Mouse (Mus musculus) spleen, adult 18-20 months (tissue): ENCODE measurements around the gene Cdyl.

Source experiments
- DNase-seq, 2 experiments: peaks; one replicate each; pipeline ENCODE4 v3.0.0; 2022; ENCODE audit warnings: mixed read lengths in 2 of 2

Gene Cdyl

DNA sequence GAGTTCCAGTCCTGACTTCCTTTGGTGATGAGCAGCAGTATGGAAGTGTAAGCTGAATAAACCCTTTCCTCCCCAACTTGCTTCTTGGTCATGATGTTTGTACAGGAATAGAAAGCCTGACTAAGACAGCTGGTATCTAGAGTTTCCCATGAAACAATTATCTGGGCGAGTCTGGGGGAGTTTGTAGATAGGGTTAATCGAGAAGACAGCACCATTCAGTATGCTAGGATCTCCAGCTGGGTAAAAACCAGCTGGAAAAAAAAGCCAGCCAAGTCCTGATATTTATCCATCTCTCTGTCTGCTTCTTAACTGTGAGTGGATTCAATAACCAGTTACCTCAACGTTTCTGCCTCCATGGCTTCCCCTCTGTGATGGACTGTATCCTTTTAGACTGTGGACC lies 104.9 kb downstream of the Cdyl start:
- DNase-seq: no peak

GRCm38 (mm10) chr13:35765817-35766216 lies 106.2 kb downstream of the Cdyl start:
- DNase-seq: no peak

DNA sequence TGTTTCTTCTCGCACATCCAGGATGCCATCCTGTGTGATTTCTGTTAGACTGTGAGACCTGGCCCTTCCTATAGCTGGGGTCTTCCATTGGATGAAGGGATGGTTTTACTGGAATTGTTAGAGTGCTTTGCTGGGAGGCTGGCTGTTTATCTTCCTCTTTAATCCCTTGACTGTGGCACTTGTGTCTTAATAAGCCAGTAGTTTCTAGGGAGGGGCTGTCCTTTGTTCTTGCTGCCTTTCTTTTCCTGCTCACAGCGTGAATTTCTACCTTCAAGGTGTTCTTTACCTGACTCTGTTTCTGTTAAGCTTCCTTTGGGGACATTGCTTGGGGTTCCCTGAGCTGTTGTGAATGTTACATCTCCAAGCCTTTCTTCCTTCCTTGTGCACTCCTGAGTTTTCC lies 110.0 kb downstream of the Cdyl start:
- DNase-seq: no peak

- no peak for DNase-seq
These were observed 110.8 kb downstream of the Cdyl start for GRCm38 (mm10) chr13:35770421-35770820.

- peak; percentile 17 to 58 for DNase-seq
These were observed 112.3 kb downstream of the Cdyl start for GRCm38 (mm10) chr13:35771968-35772382.

GRCm38 (mm10) chr13:35773763-35774162 lies 114.1 kb downstream of the Cdyl start:
- peak in 1 of 2 experiments; percentile 16 for DNase-seq

DNA sequence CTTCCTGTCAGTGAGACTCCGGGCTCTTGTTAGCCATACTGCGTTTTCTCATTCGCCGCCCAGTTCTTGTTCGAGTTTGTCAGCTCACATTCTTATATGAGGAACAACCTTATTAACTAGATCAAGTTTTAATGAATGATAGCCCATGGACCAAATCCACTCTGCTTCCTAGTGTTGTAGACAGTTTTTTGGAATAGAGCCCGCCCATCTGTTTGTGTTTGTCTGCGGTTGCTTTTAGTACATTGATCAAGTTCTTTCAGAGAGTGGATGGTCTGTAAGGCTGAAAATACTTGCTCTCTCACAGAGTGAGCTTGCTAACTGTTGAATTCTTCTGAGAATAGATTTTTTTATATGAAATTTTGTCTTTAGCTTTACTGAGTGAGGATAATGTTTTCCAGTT lies 116.5 kb downstream of the Cdyl start:
- no peak for DNase-seq

DNA sequence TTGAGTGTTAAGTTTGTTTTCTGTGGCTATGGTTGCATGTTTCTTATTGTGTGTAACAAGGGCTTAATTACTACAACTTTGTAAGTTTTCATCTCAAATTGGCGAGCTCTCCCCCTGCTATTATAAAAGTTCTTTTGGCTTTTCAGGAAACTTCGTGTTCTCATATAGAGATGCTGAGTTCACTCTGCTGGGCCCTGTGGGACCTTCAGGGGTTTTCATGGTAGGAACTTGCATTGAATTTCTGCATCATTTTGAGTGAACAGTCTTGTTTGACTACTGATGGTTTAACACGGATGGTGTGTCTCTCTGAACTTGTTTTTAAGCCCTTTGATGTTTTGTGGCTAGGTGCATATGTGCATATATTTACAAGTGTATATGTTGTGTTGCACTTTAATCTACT lies 121.1 kb downstream of the Cdyl start:
- DNase-seq: no peak

- no peak for DNase-seq
These were observed 122.1 kb downstream of the Cdyl start for GRCm38 (mm10) chr13:35781755-35782154.

DNA sequence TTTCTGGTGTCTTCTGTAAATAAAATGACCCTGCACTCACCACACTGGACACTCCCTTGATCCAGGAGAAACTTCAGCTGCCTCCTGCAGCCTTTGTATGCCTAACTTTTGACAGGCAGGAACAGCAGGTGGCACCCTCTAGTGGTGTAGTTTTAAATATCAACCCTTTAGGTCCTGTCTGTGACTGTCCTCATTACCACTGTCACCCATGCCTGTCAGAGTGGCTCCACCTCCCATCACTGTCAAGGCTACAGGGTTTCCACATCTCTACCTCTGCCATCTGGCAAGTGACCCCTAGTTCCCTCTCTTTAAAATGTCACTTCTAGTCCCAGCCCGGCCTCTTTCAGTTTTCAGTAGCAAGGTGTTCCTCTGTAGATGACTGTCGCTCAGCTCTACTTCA lies 123.3 kb downstream of the Cdyl start:
- peak; percentile 25 to 47 for DNase-seq

GRCm38 (mm10) chr13:35783576-35783975 lies 123.9 kb downstream of the Cdyl start:
- DNase-seq: peak; percentile 28 to 31

DNA sequence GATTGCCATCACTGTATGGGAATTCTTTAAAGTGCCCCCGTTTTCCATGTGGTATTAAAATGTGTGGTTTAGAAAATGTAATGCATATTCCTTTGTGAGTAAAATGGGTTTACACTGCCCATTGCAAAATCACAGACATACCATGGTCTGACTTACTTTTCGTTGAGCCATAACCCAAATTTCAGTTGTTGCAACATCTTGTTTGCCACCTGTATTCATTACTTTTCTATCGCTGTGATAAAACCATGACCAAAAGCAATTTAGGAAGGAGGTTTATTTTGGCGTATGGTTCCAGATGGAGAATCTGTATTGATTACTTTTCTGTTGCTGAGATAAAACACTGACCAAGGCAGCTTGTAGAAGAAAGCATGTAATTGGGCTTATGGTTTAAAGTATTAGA lies 124.6 kb downstream of the Cdyl start:
- DNase-seq: no peak

- no peak for DNase-seq
These were observed 125.8 kb downstream of the Cdyl start for GRCm38 (mm10) chr13:35785330-35785939.

DNA sequence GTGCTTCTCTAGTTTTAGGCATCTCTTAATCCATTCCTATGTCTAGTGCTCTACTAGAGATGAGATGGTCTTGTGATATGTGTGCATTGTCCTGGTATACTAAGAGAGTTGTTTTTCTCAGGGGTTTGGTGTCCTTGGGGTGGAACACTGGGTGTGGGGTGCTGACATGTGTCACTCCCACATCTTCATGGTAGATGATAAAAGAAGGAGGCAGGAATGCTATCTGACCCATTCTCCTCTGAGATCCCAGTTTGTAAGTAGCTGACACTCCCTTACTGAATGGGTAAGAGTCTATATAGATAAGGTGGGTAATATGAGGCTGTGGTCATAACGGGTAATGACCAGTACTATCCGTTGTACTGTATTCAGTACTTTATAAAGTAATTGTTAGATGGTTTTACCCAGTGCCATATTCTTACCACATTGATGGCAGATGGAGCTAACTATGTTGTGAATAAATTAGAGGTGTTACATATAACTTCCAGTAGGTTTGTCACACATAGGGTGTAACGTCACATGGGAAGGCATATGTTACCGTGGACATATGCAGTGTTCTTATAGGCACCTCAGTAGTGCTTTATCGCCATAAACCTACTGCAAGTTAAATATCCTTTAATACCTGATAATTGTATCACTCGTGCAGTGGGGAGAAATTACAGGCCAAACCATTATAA lies 127.2 kb downstream of the Cdyl start:
- no peak for DNase-seq

DNA sequence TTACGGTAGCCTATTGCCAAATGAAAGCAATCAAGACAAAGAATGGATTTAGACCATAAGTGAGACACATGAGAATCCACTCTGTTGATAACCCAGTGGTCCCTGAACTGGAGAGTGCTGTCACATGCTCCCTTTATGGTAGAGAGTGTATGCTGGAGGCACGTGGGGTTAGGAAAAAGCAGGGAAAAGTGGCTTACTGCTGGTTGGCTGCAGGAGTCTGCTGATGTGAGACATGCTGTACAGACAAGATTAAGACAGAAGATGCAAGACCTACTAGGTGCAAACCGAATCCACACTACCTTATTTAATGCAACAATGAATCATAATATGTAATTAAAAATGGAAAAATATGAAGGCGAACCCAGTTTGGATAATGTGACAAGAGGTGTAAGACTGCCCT lies 129.9 kb downstream of the Cdyl start:
- no peak for DNase-seq

GRCm38 (mm10) chr13:35790431-35790830 lies 130.8 kb downstream of the Cdyl start:
- DNase-seq: no peak

DNA sequence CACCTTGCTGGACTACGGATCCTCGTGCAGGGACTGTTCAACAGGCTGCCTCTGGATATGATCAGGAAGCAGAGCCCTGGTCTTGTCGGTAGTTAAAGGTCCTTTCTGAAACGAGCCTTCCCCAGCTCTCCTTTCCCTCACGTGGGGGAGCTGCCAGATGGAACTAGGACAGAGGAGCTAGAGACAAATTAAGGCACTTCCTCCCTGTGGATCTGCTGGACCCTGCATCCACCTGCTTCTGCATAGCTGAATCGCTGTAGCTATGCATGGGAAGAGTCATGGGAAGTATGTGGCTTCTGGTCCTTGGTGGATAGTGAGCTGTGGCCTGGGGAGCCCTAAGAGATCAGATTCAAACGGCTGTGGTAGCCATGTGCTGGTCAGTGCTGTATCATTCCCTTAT lies 134.7 kb downstream of the Cdyl start:
- DNase-seq: no peak

GRCm38 (mm10) chr13:35794774-35795173 lies 135.1 kb downstream of the Cdyl start:
- DNase-seq: no peak

DNA sequence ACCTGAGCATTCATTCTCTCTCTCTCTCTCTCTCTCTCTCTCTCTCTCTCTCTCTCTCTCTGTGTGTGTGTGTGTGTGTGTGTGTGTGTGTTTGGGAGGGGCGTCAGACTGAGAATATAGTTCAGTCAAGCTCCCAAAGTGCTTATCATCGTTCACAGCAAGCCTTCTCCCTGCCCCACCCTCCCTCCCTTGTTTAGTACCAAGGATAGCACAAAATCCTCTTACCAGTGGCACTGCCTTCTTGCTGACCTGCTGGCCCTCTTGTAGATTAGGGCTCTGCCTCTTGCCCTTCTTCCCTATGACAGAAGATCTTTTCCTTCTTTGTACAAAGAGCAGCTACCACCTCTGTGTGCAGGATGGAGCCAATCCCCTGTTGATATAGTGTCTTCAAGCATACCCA lies 136.3 kb downstream of the Cdyl start:
- no peak for DNase-seq

GRCm38 (mm10) chr13:35796352-35796751 lies 136.7 kb downstream of the Cdyl start:
- DNase-seq: no peak

DNA sequence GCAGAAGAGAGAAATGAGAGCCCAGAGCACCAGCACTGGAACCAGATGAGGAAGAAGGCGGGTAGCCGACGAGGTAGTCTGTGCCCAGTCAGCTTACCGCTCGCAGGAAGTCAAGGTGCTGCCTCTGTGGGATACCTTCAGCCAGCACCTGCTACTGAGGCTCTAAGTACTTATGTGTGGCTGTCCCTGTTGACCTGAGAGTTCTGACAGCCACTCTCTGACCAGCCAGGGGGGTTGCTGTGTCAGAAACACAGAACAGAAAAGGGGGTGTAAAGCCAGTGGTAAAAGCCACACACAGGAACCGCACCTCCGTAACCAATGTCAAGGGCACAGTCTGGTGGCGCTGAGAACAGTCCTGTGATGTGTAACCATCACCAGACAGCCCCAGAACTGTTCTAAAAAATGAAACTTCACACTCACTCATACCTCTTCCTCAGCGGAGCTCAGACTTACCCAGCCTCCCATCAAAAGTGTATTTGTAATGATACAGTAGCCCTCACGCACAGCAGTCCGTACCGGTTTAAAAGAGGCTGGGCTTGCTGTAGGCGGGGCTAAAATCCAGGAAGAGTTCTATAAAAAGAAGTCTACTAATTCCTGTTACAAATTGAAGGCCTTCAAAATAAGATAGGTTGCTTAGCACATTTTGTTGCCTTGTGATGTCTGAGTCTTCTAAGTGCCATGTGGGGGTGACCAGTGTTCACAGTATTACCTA lies 138.3 kb downstream of the Cdyl start:
- DNase-seq: peak; percentile 17 to 27

- DNase-seq: peak; percentile 10 to 57
These were observed 139.0 kb downstream of the Cdyl start for GRCm38 (mm10) chr13:35798645-35799044.

- no peak for DNase-seq
These were observed 140.6 kb downstream of the Cdyl start for GRCm38 (mm10) chr13:35800270-35800669.

GRCm38 (mm10) chr13:35805727-35806126 lies 146.1 kb downstream of the Cdyl start:
- no peak for DNase-seq
